26 mouse cellular contexts compared by ENCODE assay signal in genomic region chr8:125609737-125610136, GRCm38 (mm10).
"Had no signal": no experiment of that assay in that cellular context is flagged by ENCODE, and none has a peak within 500 bp of the region (broad histone marks: within the 10 kb centered on the region; RNA-seq: fewer than 3 reads in every experiment).

No protein-coding gene starts in this region.

- H3K27ac ChIP-seq: gastrocnemius, adult 2 months; heart, embryonic 13.5 days; heart, embryonic 15.5 days; hindbrain, embryonic 13.5 days; hindbrain, embryonic 15.5 days; hindbrain, postnatal 0 days; kidney, embryonic 15.5 days; kidney, postnatal 0 days; left cerebral cortex, adult 2 months; limb, embryonic 10.5 days; limb, embryonic 12.5 days had no signal

- H3K9ac ChIP-seq: heart, embryonic 13.5 days; heart, embryonic 15.5 days; hindbrain, embryonic 13.5 days; hindbrain, embryonic 15.5 days; kidney, embryonic 15.5 days; limb, embryonic 12.5 days had no signal

- H3K4me2 ChIP-seq: heart, embryonic 11.5 days; heart, embryonic 13.5 days; heart, embryonic 15.5 days; hindbrain, embryonic 13.5 days; hindbrain, embryonic 15.5 days; kidney, embryonic 15.5 days; limb, embryonic 12.5 days had no signal

- ATAC-seq: forebrain, embryonic 16.5 days; hindbrain, postnatal 0 days; intestine, embryonic 16.5 days had no signal

- DNase-seq: gastrocnemius, adult 2 months; gastrocnemius, postnatal 10 days; gastrocnemius, postnatal 25 days; heart, adult 18-20 months; heart, postnatal 14 days; heart, postnatal 36 days; kidney, adult 11 months; kidney, adult 2 months; kidney, adult 9 months; kidney, postnatal 14 days; kidney, postnatal 36 days; layer of hippocampus, adult 9-11 months; layer of hippocampus, postnatal 36 days had no signal

- H3K27me3 ChIP-seq: heart, embryonic 13.5 days; heart, embryonic 15.5 days; hindbrain, embryonic 15.5 days; kidney, embryonic 15.5 days had no signal

- H3K4me3 ChIP-seq: gastrocnemius, adult 2 months; heart, embryonic 13.5 days; heart, embryonic 15.5 days; hindbrain, embryonic 13.5 days; hindbrain, embryonic 15.5 days; kidney, embryonic 15.5 days; left cerebral cortex, adult 2 months; limb, embryonic 10.5 days; limb, embryonic 12.5 days had no signal

- H3K36me3 ChIP-seq: heart, embryonic 13.5 days; heart, embryonic 15.5 days; hindbrain, embryonic 13.5 days; hindbrain, embryonic 15.5 days; kidney, embryonic 15.5 days; limb, embryonic 10.5 days; limb, embryonic 12.5 days had no signal

- H3K4me1 ChIP-seq: hindbrain, embryonic 13.5 days; hindbrain, embryonic 15.5 days had no signal

- H3K9me3 ChIP-seq: heart, embryonic 13.5 days; heart, embryonic 15.5 days; hindbrain, embryonic 13.5 days; hindbrain, embryonic 15.5 days; kidney, embryonic 15.5 days; limb, embryonic 10.5 days had no signal
